Mouse (Mus musculus): Measurements from ENCODE around the gene Sspn. TPM values are rescaled to one million over a fixed set of nuclear protein-coding genes. Genes with fewer than 3 reads are reported as not detected.

Gene Sspn
- polyA plus RNA-seq, 1 experiment from 2014 or later, result 3.0 TPM

DNA sequence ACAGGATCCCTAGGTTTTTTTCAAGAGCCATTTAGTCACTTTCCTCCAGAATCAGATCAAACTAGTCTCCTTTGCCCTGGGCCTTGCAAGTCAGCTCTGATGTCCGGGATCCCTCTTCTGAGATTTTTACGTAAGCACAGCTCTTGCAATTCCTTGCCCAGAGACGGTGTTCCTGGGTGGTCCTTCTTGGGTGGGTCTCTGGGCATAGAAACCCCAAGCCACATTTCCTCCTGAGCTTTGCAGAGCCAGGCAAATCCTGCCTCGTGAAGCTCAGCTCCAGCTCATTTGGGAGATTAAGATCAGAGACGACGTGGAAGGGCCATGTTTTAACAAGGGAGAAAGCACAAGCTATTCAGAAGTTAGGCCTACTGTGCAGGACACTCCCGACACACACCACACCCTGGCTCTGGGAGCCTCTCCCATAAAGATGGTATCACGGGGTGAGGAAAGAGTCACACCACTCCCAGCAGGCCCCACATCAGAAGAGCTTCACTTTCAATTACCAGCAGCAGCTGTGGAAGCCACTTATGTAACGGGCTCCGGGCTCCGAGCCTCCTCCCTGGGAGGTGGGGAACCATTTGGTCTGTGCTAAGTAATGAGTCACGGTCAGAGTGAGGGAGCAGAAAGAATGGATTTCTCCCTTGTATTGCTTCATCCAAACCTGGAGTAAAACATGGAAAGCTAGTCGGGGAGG is 67.0 kb downstream of the Sspn start:
- DNase-seq (ENCODE audit: low spot score) (peak; percentile 33), ATAC-seq (ENCODE audit: insufficient read depth, low FRiP score, low TSS enrichment) (no peak)
- no peaks in the 10 kb centered on the region for H3K27me3 ChIP-seq (ENCODE audit: control insufficient read depth, insufficient read depth, low read length)
- no peak overlapping the region for H3K9ac ChIP-seq (ENCODE audit: low read length)
- no peak overlapping the region for H3K4me2 ChIP-seq (ENCODE audit: low read depth)
- no peak overlapping the region for H3K4me3 ChIP-seq (ENCODE audit: low read depth, low read length)
- H3K4me1 ChIP-seq (ENCODE audit: control insufficient read depth, insufficient read depth, low read length), result no peaks in the 10 kb centered on the region
- no peaks in the 10 kb centered on the region for H3K9me3 ChIP-seq (ENCODE audit: control insufficient read depth, low read length)
- no peak overlapping the region for H3K27ac ChIP-seq (ENCODE audit: low read depth, low read length)
- WGBS, result 36% methylated on average over 13 of the region's 13 CpGs
- H3K36me3 ChIP-seq (ENCODE audit: control insufficient read depth, insufficient read depth, low read length), result no peaks in the 10 kb centered on the region

DNA sequence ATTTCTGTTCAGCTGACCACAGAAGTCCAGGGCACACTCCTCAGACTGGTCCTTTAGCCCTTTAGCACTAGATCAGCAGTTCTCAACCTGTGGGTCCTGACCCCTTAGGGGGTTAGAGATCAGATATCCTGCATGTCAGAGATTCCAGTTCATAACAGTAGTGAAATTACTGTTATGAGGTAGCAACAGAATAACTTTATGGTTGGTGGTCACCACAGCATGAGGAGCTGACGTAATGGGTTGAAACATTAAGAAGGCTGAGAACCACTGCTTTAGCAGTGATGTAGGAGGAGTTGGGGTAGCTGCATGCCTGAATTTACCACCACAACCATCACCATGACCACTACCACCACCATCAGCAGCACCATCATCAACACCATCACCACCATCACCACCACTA is 69.3 kb downstream of the Sspn start:
- DNase-seq (ENCODE audit: low spot score), result no peak
- ATAC-seq (ENCODE audit: insufficient read depth, low FRiP score, low TSS enrichment), result no peak
- no peak overlapping the region for H3K27ac ChIP-seq (ENCODE audit: low read depth, low read length)
- no peaks in the 10 kb centered on the region for H3K36me3 ChIP-seq (ENCODE audit: control insufficient read depth, insufficient read depth, low read length)
- 93% methylated on average over 1 of the region's 1 CpGs for WGBS
- H3K9ac ChIP-seq (ENCODE audit: low read length), result no peak overlapping the region
- no peaks in the 10 kb centered on the region for H3K9me3 ChIP-seq (ENCODE audit: control insufficient read depth, low read length)
- no peak overlapping the region for H3K4me2 ChIP-seq (ENCODE audit: low read depth)
- H3K4me3 ChIP-seq (ENCODE audit: low read depth, low read length), result no peak overlapping the region
- no peaks in the 10 kb centered on the region for H3K4me1 ChIP-seq (ENCODE audit: control insufficient read depth, insufficient read depth, low read length)
- no peaks in the 10 kb centered on the region for H3K27me3 ChIP-seq (ENCODE audit: control insufficient read depth, insufficient read depth, low read length)

GRCm38 (mm10) chr6:146001396-146002191 is 70.2 kb downstream of the Sspn start:
- Histone ChIP-seq H3K4me1 (ENCODE audit: control insufficient read depth, insufficient read depth, low read length) (0 out of 2 replicates have a peak, but pooled peaks cover under 1% of the 10 kb centered on the region), H3K4me3 (ENCODE audit: low read depth, low read length) (no peak overlapping the region), H3K27ac (ENCODE audit: low read depth, low read length) (no peak overlapping the region), H3K27me3 (ENCODE audit: control insufficient read depth, insufficient read depth, low read length) (no peaks in the 10 kb centered on the region), H3K9me3 (ENCODE audit: control insufficient read depth, low read length) (no peaks in the 10 kb centered on the region), H3K36me3 (ENCODE audit: control insufficient read depth, insufficient read depth, low read length) (no peaks in the 10 kb centered on the region), H3K4me2 (ENCODE audit: low read depth) (no peak overlapping the region), H3K9ac (ENCODE audit: low read length) (no peak overlapping the region)
- WGBS, result 92% methylated on average over 22 of the region's 22 CpGs
- DNase-seq (ENCODE audit: low spot score) (no peak), ATAC-seq (ENCODE audit: insufficient read depth, low FRiP score, low TSS enrichment) (no peak)

DNA sequence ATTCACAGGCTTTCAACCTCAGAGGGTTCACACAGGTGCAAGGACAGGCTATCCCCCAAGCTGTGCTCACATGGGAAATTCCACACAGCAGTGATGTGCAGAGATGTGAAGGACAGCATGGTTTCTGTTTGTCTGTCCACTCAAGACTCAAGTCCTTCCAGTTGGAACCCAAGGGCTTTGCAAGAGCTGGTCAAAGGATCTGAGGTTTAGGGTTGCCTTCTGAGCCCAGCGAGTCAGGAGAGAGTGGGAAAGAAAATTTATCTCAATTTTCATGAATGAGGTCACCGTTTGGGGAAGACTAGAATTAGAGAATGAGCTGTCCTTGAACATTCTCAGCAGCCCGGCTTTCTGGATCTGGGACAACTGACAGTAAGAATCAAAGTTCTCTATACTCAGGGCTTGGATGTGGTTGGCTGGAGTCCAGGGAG is 72.7 kb downstream of the Sspn start:
- no peaks in the 10 kb centered on the region for H3K9me3 ChIP-seq (ENCODE audit: control insufficient read depth, low read length)
- no peaks in the 10 kb centered on the region for H3K27me3 ChIP-seq (ENCODE audit: control insufficient read depth, insufficient read depth, low read length)
- no peak overlapping the region for H3K27ac ChIP-seq (ENCODE audit: low read depth, low read length)
- no peak overlapping the region for H3K4me3 ChIP-seq (ENCODE audit: low read depth, low read length)
- H3K4me2 ChIP-seq (ENCODE audit: low read depth), result no peak overlapping the region
- 0 out of 2 replicates have a peak, but pooled peaks cover 3% of the 10 kb centered on the region for H3K4me1 ChIP-seq (ENCODE audit: control insufficient read depth, insufficient read depth, low read length)
- no peak for DNase-seq (ENCODE audit: low spot score)
- ATAC-seq (ENCODE audit: insufficient read depth, low FRiP score, low TSS enrichment), result no peak
- H3K36me3 ChIP-seq (ENCODE audit: control insufficient read depth, insufficient read depth, low read length), result no peaks in the 10 kb centered on the region
- H3K9ac ChIP-seq (ENCODE audit: low read length), result no peak overlapping the region
- WGBS, result 88% methylated on average over 3 of the region's 3 CpGs

GRCm38 (mm10) chr6:146005129-146005886 is 73.9 kb downstream of the Sspn start:
- 86% methylated on average over 11 of the region's 11 CpGs for WGBS
- DNase-seq (ENCODE audit: low spot score) (no peak), ATAC-seq (ENCODE audit: insufficient read depth, low FRiP score, low TSS enrichment) (no peak)
- H3K27ac ChIP-seq (ENCODE audit: low read depth, low read length), result no peak overlapping the region
- no peak overlapping the region for H3K9ac ChIP-seq (ENCODE audit: low read length)
- no peaks in the 10 kb centered on the region for H3K9me3 ChIP-seq (ENCODE audit: control insufficient read depth, low read length)
- H3K36me3 ChIP-seq (ENCODE audit: control insufficient read depth, insufficient read depth, low read length), result no peaks in the 10 kb centered on the region
- H3K4me3 ChIP-seq (ENCODE audit: low read depth, low read length), result no peak overlapping the region
- peaks cover 7% of the 10 kb centered on the region; the same call in 1 of the 2 replicates for H3K4me1 ChIP-seq (ENCODE audit: control insufficient read depth, insufficient read depth, low read length)
- H3K27me3 ChIP-seq (ENCODE audit: control insufficient read depth, insufficient read depth, low read length), result no peaks in the 10 kb centered on the region
- no peak overlapping the region for H3K4me2 ChIP-seq (ENCODE audit: low read depth)

DNA sequence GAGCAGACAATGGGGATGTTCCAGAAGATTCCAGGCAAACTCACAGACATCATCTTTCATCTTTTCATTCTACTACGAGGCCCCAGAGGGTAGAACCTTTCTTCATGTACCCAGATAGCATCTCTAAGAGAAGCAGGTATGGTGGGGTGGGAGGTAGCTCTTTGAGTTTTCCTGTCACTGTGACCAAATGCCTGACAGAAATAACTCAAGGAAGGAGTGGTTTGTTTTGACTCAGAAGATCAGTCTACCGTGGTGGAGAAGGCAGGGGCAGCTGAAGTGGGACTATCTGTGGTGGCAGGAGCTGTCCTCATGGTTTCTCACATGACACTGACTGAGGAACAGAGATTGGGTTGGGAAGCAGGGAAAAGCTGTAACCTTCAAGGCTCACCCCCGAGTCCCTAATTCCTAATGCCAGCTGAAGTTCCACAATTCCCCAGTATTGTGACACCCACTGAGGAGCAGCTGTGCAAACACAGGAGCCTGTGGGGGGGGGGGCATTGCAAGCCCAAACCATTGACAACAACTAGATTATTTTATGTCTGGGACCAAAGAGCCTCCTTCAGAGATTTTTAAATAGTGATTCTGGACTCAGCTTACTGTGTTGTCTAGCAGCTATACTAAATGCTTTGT is 74.6 kb downstream of the Sspn start:
- no peak overlapping the region for H3K9ac ChIP-seq (ENCODE audit: low read length)
- no peaks in the 10 kb centered on the region for H3K36me3 ChIP-seq (ENCODE audit: control insufficient read depth, insufficient read depth, low read length)
- DNase-seq (ENCODE audit: low spot score) (peak; percentile 28), ATAC-seq (ENCODE audit: insufficient read depth, low FRiP score, low TSS enrichment) (no peak)
- no peak overlapping the region for H3K4me2 ChIP-seq (ENCODE audit: low read depth)
- no peaks in the 10 kb centered on the region for H3K27me3 ChIP-seq (ENCODE audit: control insufficient read depth, insufficient read depth, low read length)
- 53% methylated on average over 3 of the region's 3 CpGs for WGBS
- H3K4me1 ChIP-seq (ENCODE audit: control insufficient read depth, insufficient read depth, low read length), result peaks cover 7% of the 10 kb centered on the region; the same call in 1 of the 2 replicates
- no peak overlapping the region for H3K4me3 ChIP-seq (ENCODE audit: low read depth, low read length)
- H3K9me3 ChIP-seq (ENCODE audit: control insufficient read depth, low read length), result no peaks in the 10 kb centered on the region
- no peak overlapping the region for H3K27ac ChIP-seq (ENCODE audit: low read depth, low read length)

- 67% methylated on average over 3 of the region's 3 CpGs for whole genome bisulfite sequencing
- Histone ChIP-seq H3K27ac (ENCODE audit: low read depth, low read length) (no peak overlapping the region), H3K36me3 (ENCODE audit: control insufficient read depth, insufficient read depth, low read length) (no peaks in the 10 kb centered on the region), H3K4me1 (ENCODE audit: control insufficient read depth, insufficient read depth, low read length) (peaks cover 7% of the 10 kb centered on the region; the same call in 1 of the 2 replicates), H3K9ac (ENCODE audit: low read length) (no peak overlapping the region), H3K9me3 (ENCODE audit: control insufficient read depth, low read length) (no peaks in the 10 kb centered on the region), H3K4me3 (ENCODE audit: low read depth, low read length) (no peak overlapping the region), H3K4me2 (ENCODE audit: low read depth) (no peak overlapping the region), H3K27me3 (ENCODE audit: control insufficient read depth, insufficient read depth, low read length) (no peaks in the 10 kb centered on the region)
- DNase-seq (ENCODE audit: low spot score), result no peak
- ATAC-seq (ENCODE audit: insufficient read depth, low FRiP score, low TSS enrichment), result no peak
Observed at GRCm38 (mm10) chr6:146006753-146007152, 75.3 kb downstream of the Sspn start.

DNA sequence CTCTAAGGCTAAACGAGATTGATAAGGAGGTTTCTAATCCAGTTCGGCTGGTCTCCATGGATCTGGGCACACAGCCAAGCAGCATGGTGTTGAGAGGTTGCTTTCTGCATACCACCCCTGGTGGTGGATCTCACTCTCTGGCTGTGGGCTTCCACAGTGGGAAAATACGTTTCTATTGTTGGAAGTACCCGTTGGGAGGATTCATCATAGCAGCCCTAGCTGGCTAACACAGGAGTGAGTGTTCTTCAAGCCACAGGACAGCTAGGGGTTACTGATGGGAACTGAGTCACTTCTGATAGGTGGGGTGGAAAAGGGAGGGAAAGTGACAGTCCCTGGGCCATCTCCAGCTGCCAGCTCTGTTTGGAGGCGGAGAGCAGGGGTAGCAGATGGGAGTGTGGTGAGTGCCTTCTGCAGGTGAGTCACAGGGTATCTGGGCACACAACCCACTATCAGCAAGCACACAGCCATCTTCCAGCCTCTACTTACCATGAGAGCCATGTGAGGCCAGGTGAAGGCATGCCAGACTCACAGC is 77.1 kb downstream of the Sspn start:
- Histone ChIP-seq H3K4me1 (ENCODE audit: control insufficient read depth, insufficient read depth, low read length) (peaks cover 7% of the 10 kb centered on the region; the same call in 1 of the 2 replicates), H3K36me3 (ENCODE audit: control insufficient read depth, insufficient read depth, low read length) (no peaks in the 10 kb centered on the region), H3K4me2 (ENCODE audit: low read depth) (no peak overlapping the region), H3K9ac (ENCODE audit: low read length) (no peak overlapping the region), H3K4me3 (ENCODE audit: low read depth, low read length) (no peak overlapping the region), H3K27ac (ENCODE audit: low read depth, low read length) (no peak overlapping the region), H3K9me3 (ENCODE audit: control insufficient read depth, low read length) (no peaks in the 10 kb centered on the region), H3K27me3 (ENCODE audit: control insufficient read depth, insufficient read depth, low read length) (no peaks in the 10 kb centered on the region)
- 63% methylated on average over 5 of the region's 5 CpGs for WGBS
- peak; percentile 38 for DNase-seq (ENCODE audit: low spot score)
- 0 out of 2 replicates have a peak, but pooled peaks have one; percentile 45 for ATAC-seq (ENCODE audit: insufficient read depth, low FRiP score, low TSS enrichment)

Measured in neural tube, embryonic 11.5 days (tissue).